Mouse (Mus musculus): ENCODE results near the gene St6gal2.

DNA sequence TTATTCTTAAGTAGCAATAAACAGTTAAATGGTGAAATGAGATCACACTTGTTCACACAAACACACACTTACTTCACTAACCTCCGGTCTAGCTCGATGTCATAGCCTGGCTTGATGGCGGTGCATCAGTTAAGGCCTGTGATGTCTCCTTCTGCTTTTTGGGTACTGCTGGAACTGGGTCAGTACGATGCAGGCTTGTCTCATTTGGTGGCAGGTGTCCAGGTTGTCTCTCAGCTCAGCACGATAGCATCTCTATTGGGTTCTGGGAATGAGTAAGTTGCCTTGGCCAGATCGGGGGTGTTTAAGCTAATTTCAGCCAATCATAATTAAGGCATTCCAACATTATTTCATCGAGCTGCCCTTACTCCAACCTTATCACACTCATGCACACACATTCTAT is 86.7 kb downstream of the St6gal2 start:
- no peak for TF ChIP-seq POLR2A (IDR thresholded peaks at IDR 0.05; ENCODE audit: borderline replicate concordance, extremely low read depth, insufficient read depth, insufficient read length, poor library complexity, severe bottlenecking)
- TF ChIP-seq CTCF (IDR thresholded peaks at IDR 0.05; ENCODE audit: borderline replicate concordance, extremely low read depth, insufficient read depth, insufficient read length): no peak

Measured in brain, embryonic 14.5 days (tissue).